Mouse (Mus musculus) C2C12 (cell line): ENCODE measurements around the gene Slc6a3.
A peak's percentile ranks its signal among the peaks of the same experiment; 100 is the strongest.

Experiments
- CTCF ChIP-seq: IDR thresholded peaks from one replicate; pipeline ENCODE4 v1.5.1; 2011; ENCODE audit not compliant: control insufficient read depth, insufficient read depth, insufficient read length
- MAX ChIP-seq: IDR thresholded peaks from one replicate; pipeline ENCODE4 v1.6.1; 2011; ENCODE audit warnings: mild to moderate bottlenecking, control low read depth
- MYOG ChIP-seq: IDR thresholded peaks from one replicate; pipeline ENCODE4 v1.6.1; 2011; ENCODE audit not compliant: control insufficient read depth, insufficient read length; ENCODE audit errors: extremely low read depth
- USF1 ChIP-seq: IDR thresholded peaks from one replicate; pipeline ENCODE4 v1.6.1; 2011; ENCODE audit warnings: low read depth, mild to moderate bottlenecking, control low read depth, moderate library complexity

- TF ChIP-seq CTCF (no peak), MAX (peak; percentile 95), MYOG (no peak), USF1 (no peak)
These were observed 67.1 kb downstream of the Slc6a3 start, which contains the start of gene Clptm1l for GRCm38 (mm10) chr13:73603522-73604155.
